Mouse (Mus musculus): ENCODE results near the gene Rab3d. TPM values are rescaled to one million over a fixed set of nuclear protein-coding genes. Genes with fewer than 3 reads are reported as not detected.
"Not testable (repeated sequence)": the region's sequence is repeated elsewhere in the genome, so short reads cannot be mapped to it uniquely, and the experiment has no call there.

Rab3d gene
- polyA plus RNA-seq, 1 experiment from 2014 or later = 8.4 TPM

- H3K4me3 ChIP-seq (replicated peaks); H3K27ac ChIP-seq; H3K27me3 ChIP-seq; H3K9me3 ChIP-seq (replicated peaks); ATAC-seq (ENCODE audit: low read depth); H3K9ac ChIP-seq; DNase-seq; H3K4me2 ChIP-seq; H3K4me1 ChIP-seq (replicated peaks); H3K36me3 ChIP-seq: not testable (repeated sequence)
- 70% methylated on average over 6 of the region's 6 CpGs for WGBS (ENCODE audit: insufficient replicate concordance)
Measured at GRCm38 (mm10) chr9:21860349-21860748, 57.6 kb downstream of the Rab3d start.

DNA sequence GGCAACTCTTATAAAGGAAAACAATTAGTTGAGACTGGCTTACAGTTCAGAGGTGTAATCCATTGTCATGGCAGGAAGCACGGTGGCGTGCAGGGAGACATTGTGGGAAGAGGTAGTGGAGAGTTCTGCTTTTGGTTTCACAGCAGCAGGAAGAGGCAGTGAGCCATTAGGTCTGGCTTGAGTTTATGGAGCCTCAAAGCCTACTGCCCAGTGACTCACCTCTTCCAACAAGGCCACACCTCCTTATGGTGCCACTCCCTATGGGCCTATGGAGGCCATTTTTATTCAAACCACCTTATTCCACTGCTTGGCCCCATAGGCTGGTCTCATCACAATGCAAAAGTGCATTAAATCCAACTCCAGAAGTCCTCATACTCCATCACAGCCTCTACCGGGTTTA lies 58.4 kb downstream of the Rab3d start:
- 50% methylated on average over 3 of the region's 3 CpGs for WGBS (ENCODE audit: insufficient replicate concordance)

GRCm38 (mm10) chr9:21858084-21858483 lies 59.9 kb downstream of the Rab3d start:
- Histone ChIP-seq H3K27ac (no peak overlapping the region), H3K9ac (no peak overlapping the region), H3K4me3 (replicated peaks) (no peak overlapping the region), H3K4me2 (no peak overlapping the region), H3K9me3 (replicated peaks) (0 out of 2 replicates have a peak, but pooled peaks cover 5% of the 10 kb centered on the region), H3K27me3 (no peaks in the 10 kb centered on the region), H3K36me3 (no peaks in the 10 kb centered on the region), H3K4me1 (replicated peaks) (no peaks in the 10 kb centered on the region; the same call in 1 of the 2 replicates)
- ATAC-seq (ENCODE audit: low read depth) (no peak), DNase-seq (no peak)
- WGBS (ENCODE audit: insufficient replicate concordance) = 40% methylated on average over 6 of the region's 6 CpGs

More for the DNA sequence above, 58.4 kb downstream of the Rab3d start:
- H3K27ac ChIP-seq = no peak overlapping the region
- no peaks in the 10 kb centered on the region for H3K4me1 ChIP-seq (replicated peaks)
- H3K9me3 ChIP-seq (replicated peaks) = 0 out of 2 replicates have a peak, but pooled peaks cover 5% of the 10 kb centered on the region
- DNase-seq = no peak
- no peak overlapping the region for H3K9ac ChIP-seq
- H3K4me2 ChIP-seq = no peak overlapping the region
- no peak overlapping the region for H3K4me3 ChIP-seq (replicated peaks)
- no peak for ATAC-seq (ENCODE audit: low read depth)
- no peaks in the 10 kb centered on the region for H3K36me3 ChIP-seq
- H3K27me3 ChIP-seq = no peaks in the 10 kb centered on the region

DNA sequence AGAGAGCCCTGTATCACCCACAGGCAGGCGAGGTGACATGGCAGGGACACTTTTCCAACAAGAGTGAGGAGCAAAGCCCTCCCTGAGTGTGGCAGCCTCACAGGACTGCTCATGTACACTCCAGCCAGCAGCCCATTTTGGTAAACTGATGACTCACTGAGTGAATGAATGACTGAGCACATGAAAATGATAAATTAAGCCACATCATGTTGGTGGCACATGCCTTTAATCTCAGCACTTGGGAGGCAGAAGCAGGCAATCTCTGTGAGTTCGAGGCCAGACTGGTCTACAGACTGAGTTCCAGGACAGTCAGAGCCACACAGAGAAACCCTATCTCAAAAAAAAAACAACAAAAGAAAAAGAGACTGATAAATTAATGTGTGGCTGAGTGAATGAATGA lies 60.5 kb downstream of the Rab3d start:
- Histone ChIP-seq H3K27ac (no peak overlapping the region), H3K4me3 (replicated peaks) (no peak overlapping the region), H3K27me3 (no peaks in the 10 kb centered on the region), H3K9me3 (replicated peaks) (0 out of 2 replicates have a peak, but pooled peaks cover 5% of the 10 kb centered on the region), H3K9ac (no peak overlapping the region), H3K4me1 (replicated peaks) (peaks cover 5% of the 10 kb centered on the region), H3K4me2 (no peak overlapping the region), H3K36me3 (no peaks in the 10 kb centered on the region)
- 59% methylated on average over 2 of the region's 2 CpGs for WGBS (ENCODE audit: insufficient replicate concordance)
- DNase-seq (no peak), ATAC-seq (ENCODE audit: low read depth) (no peak)

Other genes with a start within 250 kb of the Rab3d start
- gene Ldlr, start 194.7 kb downstream of the Rab3d start, polyA plus RNA-seq (2015; fragmentation: Nextera tagmentation; extraction: Ambion mirVana) = 18.6 and 22.5 TPM in 2 replicates
- 86.3 and 91.5 TPM in 2 replicates for gene Spc24, start 157.9 kb downstream of the Rab3d start, polyA plus RNA-seq (2015; fragmentation: Nextera tagmentation; extraction: Ambion mirVana)
- 2.6 and 3.4 TPM in 2 replicates for gene Kank2, start 119.4 kb downstream of the Rab3d start, polyA plus RNA-seq (2015; fragmentation: Nextera tagmentation; extraction: Ambion mirVana)
- gene Angptl8, start 82.7 kb downstream of the Rab3d start, polyA plus RNA-seq (2015; fragmentation: Nextera tagmentation; extraction: Ambion mirVana) = 15.5 and 16.1 TPM in 2 replicates
- 3.9 and 4.1 TPM in 2 replicates for gene Dock6, start 65.6 kb downstream of the Rab3d start, polyA plus RNA-seq (2015; fragmentation: Nextera tagmentation; extraction: Ambion mirVana)
- gene Ccdc159, start 9.3 kb upstream of the Rab3d start, polyA plus RNA-seq (2015; fragmentation: Nextera tagmentation; extraction: Ambion mirVana) = 1.0 and 1.2 TPM in 2 replicates
- gene Tmem205, start 9.4 kb upstream of the Rab3d start, polyA plus RNA-seq (2015; fragmentation: Nextera tagmentation; extraction: Ambion mirVana) = 49.5 and 57.2 TPM in 2 replicates
- 0.99 and 1.4 TPM in 2 replicates for gene Plppr2, start 18.8 kb upstream of the Rab3d start, polyA plus RNA-seq (2015; fragmentation: Nextera tagmentation; extraction: Ambion mirVana)
- gene Swsap1, start 37.6 kb upstream of the Rab3d start, polyA plus RNA-seq (2015; fragmentation: Nextera tagmentation; extraction: Ambion mirVana) = 2.1 and 2.6 TPM in 2 replicates
- gene Epor, start 45.3 kb upstream of the Rab3d start, polyA plus RNA-seq (2015; fragmentation: Nextera tagmentation; extraction: Ambion mirVana) = 143 and 144 TPM in 2 replicates
- 0.15 and 0.46 TPM in 2 replicates for gene Rgl3, start 71.3 kb upstream of the Rab3d start, polyA plus RNA-seq (2015; fragmentation: Nextera tagmentation; extraction: Ambion mirVana)
- gene Ccdc151, start 84.4 kb upstream of the Rab3d start, polyA plus RNA-seq (2015; fragmentation: Nextera tagmentation; extraction: Ambion mirVana) = 0.16 TPM in 1 of 2 replicates, not detected in the other
- 52.6 and 57.5 TPM in 2 replicates for gene Prkcsh, start 84.6 kb upstream of the Rab3d start, polyA plus RNA-seq (2015; fragmentation: Nextera tagmentation; extraction: Ambion mirVana)
- 0.05 and 0.08 TPM in 2 replicates for gene Elavl3, start 133.8 kb upstream of the Rab3d start, polyA plus RNA-seq (2015; fragmentation: Nextera tagmentation; extraction: Ambion mirVana)
- gene Gm49318, start 153.1 kb upstream of the Rab3d start, polyA plus RNA-seq (2015; fragmentation: Nextera tagmentation; extraction: Ambion mirVana) = not detected in 2 replicates
- 3.7 and 3.9 TPM in 2 replicates for gene Zfp653, start 153.2 kb upstream of the Rab3d start, polyA plus RNA-seq (2015; fragmentation: Nextera tagmentation; extraction: Ambion mirVana)
- 33.4 and 34.2 TPM in 2 replicates for gene Ecsit, start 167.2 kb upstream of the Rab3d start, polyA plus RNA-seq (2015; fragmentation: Nextera tagmentation; extraction: Ambion mirVana)
- gene Cnn1, start 181.0 kb upstream of the Rab3d start, polyA plus RNA-seq (2015; fragmentation: Nextera tagmentation; extraction: Ambion mirVana) = 1.9 and 3.6 TPM in 2 replicates
- 103 and 109 TPM in 2 replicates for gene Elof1, start 199.0 kb upstream of the Rab3d start, polyA plus RNA-seq (2015; fragmentation: Nextera tagmentation; extraction: Ambion mirVana)
- 184 and 187 TPM in 2 replicates for gene Acp5, start 217.5 kb upstream of the Rab3d start, polyA plus RNA-seq (2015; fragmentation: Nextera tagmentation; extraction: Ambion mirVana)
- gene Pigyl, start 238.7 kb upstream of the Rab3d start, polyA plus RNA-seq (2015; fragmentation: Nextera tagmentation; extraction: Ambion mirVana) = 42.1 and 44.6 TPM in 2 replicates

All from liver, embryonic 13.5 days (tissue).